Comparison of ENCODE assay signal across 12 mouse cellular contexts in the genomic region with DNA sequence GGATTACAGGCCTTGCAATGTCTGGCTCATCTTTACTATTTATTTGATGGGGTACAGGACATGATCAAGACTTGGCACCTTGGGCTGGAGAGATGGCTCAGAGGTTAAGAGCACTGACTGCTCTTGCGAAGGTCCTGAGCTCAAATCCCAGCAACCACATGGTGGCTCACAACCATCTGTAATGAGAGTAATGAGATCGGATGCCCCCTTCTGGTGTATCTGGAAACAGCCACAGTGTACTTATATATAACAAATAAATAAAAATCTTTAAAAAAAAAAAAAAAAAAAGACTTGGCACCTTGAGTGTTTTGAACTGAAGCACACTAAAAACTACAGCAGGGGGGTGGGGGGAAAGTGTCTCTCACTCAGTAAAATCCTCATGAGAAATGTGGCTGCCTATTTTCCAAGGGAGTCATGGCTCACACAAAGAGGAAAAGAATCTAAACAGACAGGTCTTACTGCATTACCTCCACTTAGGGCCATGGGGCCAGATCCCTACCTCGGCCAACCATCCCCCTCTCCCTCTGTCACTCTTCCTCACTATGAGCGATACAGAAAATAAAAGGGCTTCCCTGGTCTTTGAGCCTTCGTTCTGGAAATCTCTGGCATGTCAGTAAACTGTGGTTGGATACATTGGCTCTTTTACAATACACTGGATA. TPM values are rescaled to one million over a fixed set of nuclear protein-coding genes. Genes with fewer than 3 reads are reported as not detected.
DNase-seq lines count a peak whose midpoint lies in the region; ATAC-seq and TF ChIP-seq lines count a peak whose summit lies in the region.
"Had no signal": no experiment of that assay in that cellular context is flagged by ENCODE, and none has a peak within 500 bp of the region (broad histone marks: within the 10 kb centered on the region; RNA-seq: fewer than 3 reads in every experiment).

No protein-coding gene starts in this region.

- peak; percentile 6 for TF ChIP-seq CTCF in left cerebral cortex, adult 2 months (IDR thresholded peaks at IDR 0.05)
- peak; percentile 40; the same call in 1 of the 2 replicates for TF ChIP-seq CTCF in liver, embryonic 14.5 days (IDR thresholded peaks at IDR 0.05; ENCODE audit: low read depth)
- TF ChIP-seq CTCF in cerebellum, adult 2 months (IDR thresholded peaks at IDR 0.05; ENCODE audit: borderline replicate concordance, insufficient read depth, low read depth, low read length), result no peak

- H3K36me3 ChIP-seq in embryonic facial prominence, embryonic 10.5 days (replicated peaks), result no peaks in the 10 kb centered on the region
- H3K36me3 ChIP-seq in liver, embryonic 14.5 days (replicated peaks; ENCODE audit: control insufficient read depth, insufficient read depth, low read depth), result no peaks in the 10 kb centered on the region

- TF ChIP-seq POLR2A in cerebellum, adult 2 months (IDR thresholded peaks at IDR 0.05; ENCODE audit: borderline replicate concordance, insufficient read depth, low read length), result no peak

- H3K4me2 ChIP-seq in liver, embryonic 14.5 days (ENCODE audit: low read depth), result peak overlapping the region; percentile 65

- peak overlapping the region; percentile 7 for H3K9ac ChIP-seq in liver, embryonic 14.5 days (replicated peaks)
- H3K9ac ChIP-seq: forebrain, postnatal 0 days had no signal

- H3K27ac ChIP-seq in left cerebral cortex, adult 2 months, result no peak overlapping the region
- no peak overlapping the region for H3K27ac ChIP-seq in embryonic facial prominence, embryonic 10.5 days (replicated peaks)
- no peak overlapping the region for H3K27ac ChIP-seq in liver, embryonic 14.5 days
- no peak overlapping the region for H3K27ac ChIP-seq in cerebellum, adult 2 months (ENCODE audit: insufficient read depth, low read length)

- no peaks in the 10 kb centered on the region for H3K9me3 ChIP-seq in embryonic facial prominence, embryonic 10.5 days
- H3K9me3 ChIP-seq in liver, embryonic 14.5 days (ENCODE audit: control insufficient read depth, low read length), result no peaks in the 10 kb centered on the region

- H3K4me1 ChIP-seq in embryonic facial prominence, embryonic 10.5 days, result 0 out of 2 replicates have a peak, but pooled peaks cover 5% of the 10 kb centered on the region
- H3K4me1 ChIP-seq in liver, embryonic 14.5 days (replicated peaks; ENCODE audit: control insufficient read depth in 2 of 2, insufficient read depth in 2 of 2, low read length in 1 of 2), result peaks cover 12 to 29% of the 10 kb centered on the region in 2 experiments
- H3K4me1 ChIP-seq in cerebellum, adult 2 months (ENCODE audit: control insufficient read depth, insufficient read depth, low read length), result no peaks in the 10 kb centered on the region

- ATAC-seq in liver, embryonic 14.5 days (ENCODE audit: insufficient read depth), result no peak; the same call in 1 of the 2 replicates
- ATAC-seq: forebrain, postnatal 0 days; inflammation-experienced regulatory T-cells, adult 6 months had no signal

- 33% methylated on average over 5 of the region's 5 CpGs for WGBS in embryonic facial prominence, embryonic 10.5 days
- WGBS in liver, embryonic 14.5 days (ENCODE audit: insufficient replicate concordance), result 22% methylated on average over 5 of the region's 5 CpGs
- WGBS in cerebellum, adult 2 months, result 56% methylated on average over 5 of the region's 5 CpGs

- peaks cover 32% of the 10 kb centered on the region for H3K27me3 ChIP-seq in embryonic facial prominence, embryonic 10.5 days (replicated peaks; ENCODE audit: low read depth, poor library complexity, severe bottlenecking)
- H3K27me3 ChIP-seq in liver, embryonic 14.5 days (ENCODE audit: control insufficient read depth, insufficient read depth, low read length), result no peaks in the 10 kb centered on the region
- H3K27me3 ChIP-seq in cerebellum, adult 2 months (ENCODE audit: control insufficient read depth, insufficient read depth, low read length), result no peaks in the 10 kb centered on the region

- no peak for TF ChIP-seq EP300 in liver, embryonic 14.5 days (IDR thresholded peaks at IDR 0.05; ENCODE audit: low read depth)

- intact Hi-C loops in left cerebral cortex, adult 2 months (cut with DNase I), result no loop called here
- intact Hi-C loops in left cerebral cortex, postnatal 36 days (cut with DNase I), result loop anchor here (10.0 kb wide), 1 partner anchor 307 kb away; no protein-coding TSS in a partner anchor

- DNase-seq in embryo, embryonic 10.5 days (ENCODE audit: low spot score), result peak; percentile 60
- no peak for DNase-seq in embryo, embryonic 9.5 days (ENCODE audit: extremely low spot score)
- DNase-seq in left cerebral cortex, adult 2 months (ENCODE audit: extremely low spot score in 1 of 2, low spot score in 2 of 2), result no peak
- no peak for DNase-seq in left cerebral cortex, postnatal 36 days (ENCODE audit: low spot score in 2 of 2)
- DNase-seq in embryonic facial prominence, embryonic 10.5 days (ENCODE audit: low spot score), result peak; percentile 22
- no peak for DNase-seq in liver, embryonic 14.5 days (ENCODE audit: low read depth in 3 of 3, low spot score in 3 of 3)
- no peak for DNase-seq in yolk sac, embryonic 10.5 days (ENCODE audit: low spot score)
- DNase-seq in cerebellum, adult 2 months, result no peak
- DNase-seq: adrenal gland, adult 2 months; cerebellum, adult 9-11 months; forebrain, postnatal 0 days had no signal

- no peak overlapping the region for H3K4me3 ChIP-seq in left cerebral cortex, adult 2 months
- H3K4me3 ChIP-seq in embryonic facial prominence, embryonic 10.5 days, result no peak overlapping the region
- H3K4me3 ChIP-seq in liver, embryonic 14.5 days (ENCODE audit: insufficient read depth in 1 of 2, low read depth in 2 of 2, low read length in 2 of 2), result peak overlapping the region; percentile 32 to 45; a peak in 3 of 4 replicates
- H3K4me3 ChIP-seq in cerebellum, adult 2 months (replicated peaks; ENCODE audit: insufficient read depth, low read depth, low read length), result no peak overlapping the region

RNA-seq across cellular contexts. Expression of a gene that starts 41.3 kb away (rescaled TPM):
- total RNA-seq in left cerebral cortex, adult 2 months (2021), result 100 to 1,000 TPM; 905 to 916 TPM
- total RNA-seq in left cerebral cortex, postnatal 36 days (2021), result 100 to 1,000 TPM; 847 to 969 TPM
- 32.2 and 35.7 TPM in 2 replicates for polyA plus RNA-seq in embryonic facial prominence, embryonic 10.5 days (2016; fragmentation: Nextera tagmentation; extraction: Ambion mirVana)
- 4.4 and 5.2 TPM in 2 replicates for polyA plus RNA-seq in liver, embryonic 14.5 days (2012; rRNA removed)
- polyA plus RNA-seq in liver, embryonic 14.5 days (2014; fragmentation: Nextera tagmentation; extraction: Ambion mirVana), result 4.8 and 5.5 TPM in 2 replicates
- 446 and 457 TPM in 2 replicates for polyA plus RNA-seq in cerebellum, adult 2 months (2012; rRNA removed)

Comparison
In these comparisons a context has a peak if more than half of its experiments do, and no peak if none do; other contexts are left out.
1. DNase-seq: peak in embryo, embryonic 10.5 days (single experiment) and embryonic facial prominence, embryonic 10.5 days (single experiment); none in embryo, embryonic 9.5 days (single experiment), left cerebral cortex, adult 2 months (0 of 2), left cerebral cortex, postnatal 36 days (0 of 2), liver, embryonic 14.5 days (0 of 3), yolk sac, embryonic 10.5 days (single experiment) and cerebellum, adult 2 months (0 of 2).
2. H3K4me3 ChIP-seq: peak in liver, embryonic 14.5 days (2 of 2); none in left cerebral cortex, adult 2 months (single experiment), embryonic facial prominence, embryonic 10.5 days (single experiment) and cerebellum, adult 2 months (single experiment).
3. RNA of a gene that starts 41.3 kb away (polyA plus RNA-seq): 446 to 457 TPM in cerebellum, adult 2 months; 32.2 to 35.7 TPM in embryonic facial prominence, embryonic 10.5 days and 4.4 to 5.5 TPM in liver, embryonic 14.5 days; every median in the first group is over 10 times any median in the second.